Mouse (Mus musculus): ENCODE measurements around the gene Cbx5.

DNA sequence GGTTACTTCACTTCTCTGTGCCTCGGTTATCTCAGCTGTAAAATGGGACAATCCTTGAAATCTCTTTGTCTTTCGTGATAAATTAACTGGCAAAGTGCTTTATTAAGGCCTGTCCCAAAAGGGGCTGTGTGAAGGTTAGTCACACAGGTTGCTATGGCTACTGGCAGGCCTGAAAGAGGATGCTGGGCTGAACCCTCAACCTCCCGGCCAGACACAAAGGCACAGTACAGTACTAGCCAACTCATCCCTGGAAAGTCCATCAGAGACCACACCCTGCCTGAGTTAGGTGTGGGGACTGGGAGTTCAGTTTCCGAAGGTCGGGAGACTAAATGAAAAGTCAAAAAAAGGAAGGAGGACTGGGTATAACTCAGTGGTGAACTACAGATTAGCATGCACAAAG, 73.7 kb downstream of the Cbx5 start:
- TF ChIP-seq POLR2A (IDR thresholded peaks at IDR 0.05; ENCODE audit: low read depth, low read length) (no peak), CTCF (conservative IDR thresholded peaks at IDR 0.05; ENCODE audit: insufficient read depth, insufficient read length, low read depth, low read length) (no peak)
